8 mouse cellular contexts compared by ENCODE assay signal in the genomic region with DNA sequence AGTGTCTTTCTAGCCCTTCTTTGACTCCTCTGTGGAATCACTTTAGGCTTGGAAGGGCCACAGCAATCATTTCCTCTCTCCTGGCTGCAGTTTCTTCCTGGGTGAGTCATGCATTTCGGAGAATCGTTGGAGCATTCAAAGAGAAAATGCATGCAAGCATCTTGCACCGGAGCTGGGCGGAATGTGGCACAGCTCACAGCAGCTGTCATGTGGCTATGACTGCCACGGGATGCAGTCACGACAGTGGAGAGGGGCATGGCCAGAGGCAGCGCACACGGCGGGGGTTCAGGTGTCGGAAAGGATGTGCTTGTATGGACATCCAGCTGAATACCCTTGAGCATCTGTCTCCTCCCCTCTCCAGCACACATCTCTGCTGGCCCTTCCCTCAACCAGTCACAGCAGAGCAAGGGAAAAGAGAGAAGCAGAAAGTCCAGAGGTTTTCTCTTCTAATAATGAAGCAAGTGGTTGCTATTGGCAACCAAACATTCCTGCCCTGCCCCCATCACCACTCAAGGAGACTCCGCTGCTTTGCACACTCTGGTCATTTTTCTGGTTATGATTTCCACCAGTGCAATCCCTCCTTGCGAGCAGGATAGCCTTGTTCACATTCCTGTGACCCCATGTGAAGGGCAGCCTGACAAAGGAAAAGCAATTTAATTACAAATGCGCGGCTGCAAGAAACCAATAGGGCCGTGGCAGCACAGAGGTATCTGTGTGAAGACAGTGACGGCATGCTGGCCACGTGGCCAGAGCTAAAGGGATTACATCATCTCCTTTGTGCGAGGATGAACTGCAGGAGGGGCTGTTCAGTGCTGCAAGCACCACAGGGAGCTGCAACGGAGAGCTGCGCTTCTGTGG.
DNase-seq lines count a peak whose midpoint lies in the region; ATAC-seq lines count a peak whose summit lies in the region.

No protein-coding gene starts in this region.

- DNase-seq in ovary, postnatal 14 days (ENCODE audit: low spot score) = peak; percentile 20
- no peak for DNase-seq in ovary, adult 18-20 months (ENCODE audit: low spot score)
- peak; percentile 89 for DNase-seq in embryo, embryonic 11 days
- DNase-seq in heart, adult 9 months (ENCODE audit: low spot score in 2 of 2) = peak; percentile 57 to 61
- peak; percentile 57 for DNase-seq in kidney, adult 9 months
- DNase-seq in testis, postnatal 14 days (ENCODE audit: low spot score) = peak; percentile 19

- peak overlapping the region; percentile 27; the same call in 1 of the 2 replicates for H3K9ac ChIP-seq in limb, embryonic 12.5 days (replicated peaks)
- H3K9ac ChIP-seq in midbrain, embryonic 15.5 days = peak overlapping the region; percentile 49

- H3K9me3 ChIP-seq in limb, embryonic 12.5 days = no peaks in the 10 kb centered on the region
- H3K9me3 ChIP-seq in midbrain, embryonic 15.5 days = no peaks in the 10 kb centered on the region

- 20% methylated on average over 20 of the region's 20 CpGs for WGBS in limb, embryonic 12.5 days
- 4% methylated on average over 20 of the region's 20 CpGs for WGBS in midbrain, embryonic 15.5 days

- H3K4me1 ChIP-seq in limb, embryonic 12.5 days (replicated peaks) = peaks cover 66% of the 10 kb centered on the region
- peaks cover 58% of the 10 kb centered on the region for H3K4me1 ChIP-seq in midbrain, embryonic 15.5 days

- peak overlapping the region; percentile 9; the same call in 1 of the 2 replicates for H3K4me3 ChIP-seq in limb, embryonic 12.5 days (replicated peaks)
- peak overlapping the region; percentile 33 for H3K4me3 ChIP-seq in midbrain, embryonic 15.5 days

- peak overlapping the region; percentile 52 for H3K4me2 ChIP-seq in limb, embryonic 12.5 days
- peak overlapping the region; percentile 69 for H3K4me2 ChIP-seq in midbrain, embryonic 15.5 days

- H3K36me3 ChIP-seq in limb, embryonic 12.5 days = no peaks in the 10 kb centered on the region
- no peaks in the 10 kb centered on the region for H3K36me3 ChIP-seq in midbrain, embryonic 15.5 days (replicated peaks)

- peak overlapping the region; percentile 53; the same call in 1 of the 2 replicates for H3K27ac ChIP-seq in limb, embryonic 12.5 days
- H3K27ac ChIP-seq in midbrain, embryonic 15.5 days = peak overlapping the region; percentile 96

- peak; percentile 73 for ATAC-seq in limb, embryonic 12.5 days (ENCODE audit: insufficient number of reproducible peaks, insufficient read depth, low FRiP score, low TSS enrichment, low read depth)
- peak; percentile 97 for ATAC-seq in midbrain, embryonic 15.5 days (replicated peaks)

- H3K27me3 ChIP-seq in limb, embryonic 12.5 days = peaks cover 19% of the 10 kb centered on the region
- no peaks in the 10 kb centered on the region for H3K27me3 ChIP-seq in midbrain, embryonic 15.5 days (replicated peaks)
